Mouse (Mus musculus) Muller cell, postnatal 12 days (primary cell): ENCODE measurements at regions not wholly inside any gene's neighbourhood (a gene's known extent, or its start where the extent isn't known, plus 50 kb on each side); places are given as distances from the start of the nearest gene placed in this dataset.

Experiments used
- DNase-seq: peaks from one replicate; pipeline ENCODE4 v3.0.0-alpha.2; 2015; ENCODE audit errors: inconsistent ontology term

DNA sequence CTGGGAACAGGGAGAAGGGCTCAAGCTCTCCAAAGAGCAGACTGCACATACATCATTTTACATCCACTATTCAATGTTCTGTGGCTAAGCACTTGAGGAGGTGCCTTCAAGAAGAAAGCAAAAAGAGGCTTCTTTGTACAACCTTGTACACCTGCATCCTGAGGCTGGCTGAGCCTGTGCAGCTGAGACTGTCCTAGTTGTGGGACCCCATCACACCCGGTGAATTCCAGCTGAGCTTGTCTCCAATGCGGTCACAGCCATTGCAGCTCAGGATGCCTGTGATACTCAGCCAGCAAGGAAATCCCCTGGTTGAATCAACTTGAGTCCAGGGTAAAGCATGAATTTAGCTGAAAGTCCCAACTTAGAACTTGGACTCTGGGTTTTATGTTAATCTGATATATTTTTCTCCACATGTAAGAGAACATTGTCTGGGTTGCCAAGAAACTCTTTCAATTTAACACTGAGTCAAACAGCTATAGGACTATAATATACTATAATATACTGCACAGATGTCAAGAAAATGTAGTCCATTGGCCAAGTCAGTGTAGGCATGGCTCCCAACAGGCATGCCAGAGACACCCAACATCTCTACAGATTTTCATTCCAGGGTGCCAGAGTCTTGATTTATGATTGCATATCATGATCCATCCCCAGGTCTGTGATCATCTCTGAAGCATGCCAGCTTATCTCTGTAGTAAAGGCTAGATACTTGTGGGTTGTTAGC, 599.2 kb downstream of the Pard3 start:
- no peak for DNase-seq

DNA sequence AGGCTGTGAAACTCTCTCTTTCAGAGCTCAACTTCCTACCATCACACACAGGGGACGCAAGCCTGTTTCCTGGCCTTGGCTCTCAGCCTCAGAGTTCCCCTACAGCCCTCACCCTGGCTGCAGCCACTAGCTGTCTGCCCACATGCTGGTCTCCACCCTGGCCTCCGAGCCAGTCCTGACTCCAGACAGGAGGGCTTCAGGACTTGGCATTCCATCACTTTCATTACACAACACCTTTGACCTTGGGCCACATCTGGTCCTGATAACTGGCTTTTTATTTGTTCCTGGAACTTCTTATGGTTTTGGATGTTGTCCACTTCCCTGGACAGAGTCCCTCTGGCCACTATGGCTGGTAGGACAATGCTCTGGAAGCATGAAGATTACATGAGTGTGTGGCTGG, 602.9 kb downstream of the Pard3 start:
- no peak for DNase-seq

DNA sequence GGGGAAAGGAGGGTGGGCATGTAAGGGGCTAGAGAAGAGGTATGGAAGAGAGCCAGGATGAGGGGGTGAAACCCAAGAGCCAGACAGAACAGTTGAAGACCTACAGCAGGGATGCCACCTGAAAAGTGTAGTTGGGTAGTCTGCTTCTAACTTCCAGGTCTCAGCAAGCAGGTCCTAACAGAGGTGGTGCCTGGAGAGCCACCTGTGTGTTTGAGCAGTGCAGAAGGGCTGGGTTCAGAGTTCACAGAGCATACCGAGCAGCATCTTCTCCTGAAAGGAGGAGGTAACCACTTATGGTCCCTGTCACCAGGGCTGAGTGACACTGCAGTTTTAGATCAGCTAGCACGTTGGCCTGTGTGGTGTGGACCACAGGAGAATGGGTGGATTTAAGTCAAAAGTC, 605.3 kb downstream of the Pard3 start:
- DNase-seq: no peak

GRCm38 (mm10) chr8:127674063-127674462, 610.4 kb downstream of the Pard3 start:
- DNase-seq: no peak

- no peak for DNase-seq
Measured at GRCm38 (mm10) chr8:127675377-127675776, 611.7 kb downstream of the Pard3 start.

DNA sequence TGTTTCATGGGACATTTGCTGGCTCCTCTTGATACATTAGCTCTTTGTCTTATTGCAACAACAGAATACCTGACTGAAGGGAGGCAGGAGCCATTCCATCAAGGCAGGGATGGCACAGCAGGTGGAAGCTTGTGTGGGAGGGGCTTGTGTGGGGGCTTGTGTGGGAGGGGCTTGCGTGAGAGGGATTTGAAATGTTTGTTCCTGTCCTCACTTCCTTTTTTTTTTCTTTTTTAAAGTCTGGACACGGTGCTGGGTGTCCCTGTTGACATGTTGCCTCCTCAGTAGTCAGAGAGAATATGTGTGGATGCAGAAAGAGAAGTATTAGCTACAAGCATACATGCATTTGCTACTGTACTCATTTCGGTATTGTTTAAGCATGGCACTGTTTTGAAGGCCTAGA, 616.5 kb downstream of the Pard3 start:
- DNase-seq: no peak

- DNase-seq: no peak
Measured at GRCm38 (mm10) chr8:127684213-127684612, 620.5 kb downstream of the Pard3 start.

DNA sequence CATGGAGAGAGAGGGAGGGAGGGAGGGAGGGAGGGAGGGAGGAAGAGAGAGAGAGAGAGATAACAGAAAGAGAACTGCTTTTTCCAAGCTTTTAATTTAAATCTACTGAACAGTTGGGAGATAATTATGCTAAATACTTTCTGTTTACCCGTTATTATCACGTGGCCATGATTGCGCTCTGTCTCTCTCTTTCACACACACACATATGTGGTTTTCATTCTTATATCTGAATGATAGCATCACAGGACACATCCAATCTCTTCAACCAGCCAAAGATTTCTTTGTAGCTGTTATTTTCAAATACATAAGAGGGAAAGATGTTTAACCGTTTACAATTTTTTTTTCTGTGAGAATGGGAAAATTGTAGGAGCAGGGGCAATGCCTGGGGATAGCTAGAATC, 627.1 kb downstream of the Pard3 start:
- no peak for DNase-seq

GRCm38 (mm10) chr8:127698404-127698803, 634.7 kb downstream of the Pard3 start:
- no peak for DNase-seq

GRCm38 (mm10) chr8:127704406-127704805, 640.7 kb downstream of the Pard3 start:
- no peak for DNase-seq

DNA sequence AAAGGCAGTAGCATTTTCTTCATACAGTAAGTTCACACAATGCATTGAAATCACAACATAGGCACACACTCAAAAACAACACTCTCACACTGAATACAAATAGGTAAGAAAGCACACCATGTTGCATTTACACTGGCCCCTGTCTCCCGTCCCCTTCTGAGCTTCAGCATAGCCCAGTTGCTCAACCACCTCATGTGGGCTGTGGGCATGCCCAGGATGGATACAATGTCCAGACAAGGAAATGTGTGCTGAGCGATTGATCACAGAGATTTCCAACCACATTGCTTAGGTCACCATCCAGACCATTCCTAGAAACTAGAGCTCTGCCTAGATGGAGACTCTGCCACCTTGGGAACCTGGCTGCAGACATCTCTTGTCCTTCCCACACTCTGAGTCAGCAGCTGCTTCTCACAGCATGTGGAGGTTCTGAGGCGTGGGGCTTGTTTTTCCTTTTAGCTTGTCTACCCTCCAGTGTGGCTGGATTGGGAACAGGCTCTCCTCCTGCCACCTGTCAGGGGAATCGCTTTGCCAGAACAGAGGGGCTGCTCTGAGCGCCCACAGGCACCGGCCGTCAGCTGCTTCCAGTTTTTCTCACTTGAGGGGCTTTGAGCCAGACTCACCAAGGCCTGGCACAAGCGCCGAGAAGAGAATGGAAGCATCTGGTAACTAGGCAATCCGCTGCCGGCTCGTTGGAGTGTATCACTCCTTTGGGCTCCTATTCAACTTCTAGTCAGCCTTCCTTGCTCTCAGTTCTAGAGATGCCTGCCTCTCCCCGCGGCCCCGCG, 642.5 kb downstream of the Pard3 start:
- peak; percentile 77 for DNase-seq

- no peak for DNase-seq
Measured at GRCm38 (mm10) chr8:127709439-127709838, 645.7 kb downstream of the Pard3 start.

GRCm38 (mm10) chr8:127715097-127715496, 643.3 kb upstream of the Nrp1 start:
- no peak for DNase-seq

DNA sequence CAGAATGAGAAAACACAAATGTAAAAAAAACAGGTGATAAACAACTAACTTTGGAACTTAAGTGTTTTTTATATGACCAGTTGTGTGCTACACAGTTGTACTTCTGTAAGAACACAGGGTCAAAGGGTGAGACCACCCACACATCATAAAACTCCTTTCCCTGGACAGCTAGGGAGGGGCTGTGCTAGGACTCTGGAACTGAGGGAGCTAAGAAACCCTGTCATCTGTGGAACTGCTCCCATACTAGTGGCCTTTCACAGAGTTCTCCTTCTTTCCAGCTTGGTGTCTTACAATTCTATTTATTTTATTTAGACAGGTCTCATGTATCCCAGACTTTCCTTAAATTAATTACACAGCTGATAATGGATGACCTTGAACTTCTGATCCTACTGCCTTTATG, 640.4 kb upstream of the Nrp1 start:
- DNase-seq: no peak

DNA sequence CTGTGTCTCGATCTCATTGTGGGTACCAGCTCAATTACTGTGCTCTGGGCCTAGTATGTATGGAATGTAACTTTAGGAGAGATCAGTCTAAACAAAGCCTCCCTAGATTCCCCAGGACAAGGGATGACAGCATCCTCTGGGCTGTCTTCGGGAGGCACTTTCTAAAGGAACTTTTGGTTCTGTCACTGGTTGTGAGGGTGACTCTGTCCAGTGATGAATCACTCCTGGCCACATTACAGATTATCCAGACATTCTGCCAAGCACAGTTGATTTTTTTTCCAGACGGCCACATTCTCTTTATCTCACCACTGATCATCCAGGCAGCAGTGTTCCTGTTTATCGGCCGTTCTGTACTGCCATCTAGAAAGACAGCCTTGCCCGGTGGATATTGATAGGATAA, 638.5 kb upstream of the Nrp1 start:
- peak; percentile 89 for DNase-seq

DNA sequence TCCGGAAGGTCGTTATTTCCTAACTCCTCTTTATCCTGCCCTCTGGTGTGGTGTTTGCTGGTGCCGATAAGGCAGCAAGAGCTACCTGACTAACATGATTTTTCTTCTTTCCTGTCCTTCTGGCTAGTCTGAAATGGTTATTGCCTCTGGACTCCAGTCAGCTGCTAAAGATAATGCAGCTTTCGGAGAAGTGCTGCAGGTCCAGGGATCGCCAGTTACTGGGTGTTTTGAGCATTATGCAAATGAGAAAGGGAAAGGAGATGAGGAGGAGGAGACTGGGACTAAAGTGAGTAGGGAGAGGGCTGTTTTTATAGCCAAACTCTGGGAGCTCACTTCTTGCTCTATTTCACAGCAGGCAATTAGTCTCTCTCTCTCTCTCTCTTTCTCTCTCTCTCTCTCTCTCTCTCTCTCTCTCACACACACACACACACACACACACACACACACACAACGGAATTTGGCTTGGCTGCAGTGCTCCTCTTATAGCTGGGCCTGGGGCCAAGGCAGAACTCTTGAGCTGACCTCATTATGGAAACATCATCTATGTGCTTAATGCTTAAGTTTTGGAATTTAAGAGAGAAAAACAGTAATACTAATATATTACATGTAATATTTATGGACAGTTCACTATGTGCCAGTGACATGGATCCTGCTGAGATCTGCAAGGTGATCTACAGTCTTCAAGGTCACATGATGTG, 637.7 kb upstream of the Nrp1 start:
- peak; percentile 20 for DNase-seq

DNA sequence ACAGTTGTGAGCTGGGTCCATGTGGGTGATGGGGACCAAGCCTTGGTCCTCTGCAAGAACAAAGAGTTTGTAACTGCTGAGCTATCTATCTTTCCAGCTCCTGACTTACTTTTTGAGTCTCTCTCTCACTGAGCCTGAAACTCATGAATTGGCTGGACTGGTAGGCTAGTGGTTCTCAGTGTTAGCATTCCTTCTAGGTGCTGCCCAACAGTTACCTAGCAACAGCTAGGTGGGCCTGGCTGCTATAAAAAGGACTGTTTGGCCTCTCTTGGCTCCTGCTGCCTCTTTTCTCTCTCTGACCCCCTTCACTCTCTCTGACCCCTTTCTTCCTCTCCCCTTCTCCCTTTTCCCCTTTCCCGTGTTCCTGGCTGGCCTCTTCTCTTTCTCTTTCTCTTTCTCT, 636.8 kb upstream of the Nrp1 start:
- no peak for DNase-seq

DNA sequence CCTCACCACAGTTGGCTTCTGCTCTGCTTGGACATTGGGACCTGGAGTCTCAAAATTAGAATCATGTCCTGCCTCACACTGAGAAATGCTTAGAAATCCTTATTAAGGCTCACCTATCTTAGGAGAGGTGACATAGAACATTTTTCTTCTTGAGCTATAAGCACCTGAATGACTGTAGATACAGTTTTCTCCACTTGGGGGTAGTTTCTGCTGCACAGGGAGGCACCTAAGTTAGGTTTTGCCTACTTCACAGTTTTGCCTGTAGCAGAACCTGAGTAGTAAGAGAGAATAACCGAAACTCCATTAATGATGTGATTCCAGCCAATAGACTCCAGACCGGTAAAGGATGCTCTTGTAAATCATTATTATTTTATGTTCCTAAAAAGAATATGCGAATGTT, 624.3 kb upstream of the Nrp1 start:
- DNase-seq: no peak

GRCm38 (mm10) chr8:127742236-127742635, 616.2 kb upstream of the Nrp1 start:
- peak; percentile 75 for DNase-seq

GRCm38 (mm10) chr8:127745221-127745620, 613.2 kb upstream of the Nrp1 start:
- no peak for DNase-seq

- DNase-seq: no peak
Measured at GRCm38 (mm10) chr8:127746456-127746855, 611.9 kb upstream of the Nrp1 start.

DNA sequence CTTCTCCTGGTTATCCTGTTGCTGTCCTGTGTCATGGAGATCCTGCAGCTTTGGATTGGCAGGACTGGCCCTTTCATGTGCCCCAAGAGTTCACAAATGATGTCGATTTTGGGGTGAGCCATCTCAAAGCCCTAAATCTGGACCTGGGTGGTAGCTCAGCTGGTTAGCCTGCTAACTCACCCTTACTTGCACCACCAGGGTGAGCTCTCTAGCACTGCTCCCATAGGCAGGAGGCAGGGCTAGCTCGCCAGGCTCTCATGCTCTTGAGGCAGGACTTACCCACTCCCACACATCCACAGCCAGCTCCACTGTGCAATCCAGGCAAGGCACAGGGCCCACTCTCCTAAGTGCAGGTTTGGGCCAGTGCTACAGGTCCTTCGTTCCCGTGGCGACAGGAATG, 605.5 kb upstream of the Nrp1 start:
- DNase-seq: no peak
